Mouse (Mus musculus) lung, adult 2 months (tissue): ENCODE results near the gene Fam131a.

ENCODE experiments used
- CTCF ChIP-seq: fragments of 200-500 bp; IDR thresholded peaks from 2 replicates; pipeline ENCODE4 v1.5.1; 2011; ENCODE audit warnings: mild to moderate bottlenecking, low read length, control low read depth; ENCODE audit not compliant: insufficient read depth
- POLR2A ChIP-seq: fragments of 200-500 bp; IDR thresholded peaks from 2 replicates; pipeline ENCODE4 v1.6.1; 2011; ENCODE audit warnings: low read depth, mild to moderate bottlenecking, control low read depth, low read length, borderline replicate concordance; ENCODE audit errors: extremely low read depth

DNA sequence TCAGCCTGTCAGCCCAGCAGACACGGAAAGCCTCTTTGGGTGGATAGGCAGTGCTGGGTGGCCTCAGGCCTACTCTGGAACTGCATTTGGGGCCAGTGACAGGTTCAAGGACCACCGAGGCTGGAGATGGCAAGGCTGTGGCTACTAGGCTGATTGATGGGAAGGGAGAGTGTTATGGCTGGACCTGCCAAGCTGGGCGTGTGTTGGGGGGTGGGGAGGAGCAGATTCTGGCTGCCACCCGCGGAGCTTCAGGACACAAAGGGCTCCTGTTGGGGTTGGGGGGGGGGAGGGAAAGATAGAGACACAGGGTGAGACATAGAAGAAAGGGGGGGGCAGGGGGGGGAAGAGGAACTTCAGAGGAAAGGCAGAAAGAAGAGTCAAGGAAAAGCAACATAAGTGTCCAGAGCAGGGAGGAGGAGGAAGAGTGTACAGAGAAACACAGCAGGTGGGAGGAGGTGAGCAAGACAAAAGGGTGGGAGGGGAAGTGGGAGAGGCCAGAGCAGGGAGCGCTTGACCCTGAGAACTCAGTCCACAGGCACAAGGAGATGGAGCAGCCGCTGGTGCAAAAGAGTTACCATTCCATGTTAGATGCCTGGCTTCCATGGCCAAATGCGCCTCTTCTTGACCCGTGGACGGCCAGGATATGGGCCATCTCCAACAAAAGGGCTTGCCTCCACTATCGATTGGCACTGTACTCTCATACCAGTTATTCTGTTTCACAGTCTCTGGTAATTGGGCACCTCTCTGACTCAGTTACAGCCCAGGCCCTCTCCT is 21.5 kb downstream of the Fam131a start:
- TF ChIP-seq CTCF (no peak), POLR2A (no peak)
